Mouse (Mus musculus) kidney, embryonic 16.5 days (tissue): ENCODE data around the gene Olfr1381. TPM values are rescaled to one million over a fixed set of nuclear protein-coding genes. Genes with fewer than 3 reads are reported as not detected.
"Not testable (repeated sequence)": the region's sequence is repeated elsewhere in the genome, so short reads cannot be mapped to it uniquely, and the experiment has no call there.

Experiments
- ATAC-seq: fragments of 200-750 bp; cut with Nextera tagmentation; 2 replicates; pipeline ENCODE4 v1.8.0; 2017; ENCODE audit warnings: moderate TSS enrichment; ENCODE audit not compliant: low FRiP score, low TSS enrichment
- H3K27ac ChIP-seq: fragments of 300-500 bp; sonication (generic); 2 replicates; pipeline ENCODE4 v1.5.1; 2014; ENCODE audit warnings: low read length
- H3K27me3 ChIP-seq: fragments of 300-500 bp; sonication (generic); 2 replicates; pipeline ENCODE4 v1.6.1; 2014; ENCODE audit warnings: low read length, control low read depth, mixed read lengths; ENCODE audit not compliant: insufficient read depth
- H3K36me3 ChIP-seq: fragments of 300-500 bp; sonication (generic); 2 replicates; pipeline ENCODE4 v1.6.1; 2014; ENCODE audit warnings: low read length, control low read depth, mixed read lengths; ENCODE audit not compliant: insufficient read depth
- H3K4me1 ChIP-seq: fragments of 300-500 bp; sonication (generic); 2 replicates; pipeline ENCODE4 v1.6.1; 2014; ENCODE audit warnings: low read length, control low read depth, mixed read lengths; ENCODE audit not compliant: insufficient read depth
- H3K4me2 ChIP-seq: fragments of 300-500 bp; sonication (generic); replicated peaks from 2 replicates; pipeline ENCODE4 v1.6.1; 2014; ENCODE audit warnings: low read depth, low read length
- H3K4me3 ChIP-seq: fragments of 300-500 bp; sonication (generic); 2 replicates; pipeline ENCODE4 v1.5.1; 2014; ENCODE audit warnings: mild to moderate bottlenecking, low read length
- H3K9ac ChIP-seq: fragments of 300-500 bp; sonication (generic); replicated peaks from 2 replicates; pipeline ENCODE4 v1.6.1; 2014; ENCODE audit warnings: low read length
- H3K9me3 ChIP-seq: fragments of 300-500 bp; sonication (generic); 2 replicates; pipeline ENCODE4 v1.6.1; 2016; ENCODE audit warnings: low read length, control low read depth
- WGBS: fragments of 180-500 bp; shearing (Covaris S2); extraction: QIAGEN DNeasy Blood & Tissue Kit; methylation state at CpG from one replicate; pipeline ENCODE4 v1.1.7; 2014; 5-methylcytosine and 5-hydroxymethylcytosine counted together
- polyA plus RNA-seq: library from polyadenylated mRNA; unstranded; fragments of >200 nt; fragmentation: Nextera tagmentation; extraction: Ambion mirVana; gene quantifications from 2 replicates; pipeline ENCODE4 v1.2.1, GENCODE M21; 2015

Olfr1381 gene
- polyA plus RNA-seq, 1 experiment from 2014 or later = not detected

DNA sequence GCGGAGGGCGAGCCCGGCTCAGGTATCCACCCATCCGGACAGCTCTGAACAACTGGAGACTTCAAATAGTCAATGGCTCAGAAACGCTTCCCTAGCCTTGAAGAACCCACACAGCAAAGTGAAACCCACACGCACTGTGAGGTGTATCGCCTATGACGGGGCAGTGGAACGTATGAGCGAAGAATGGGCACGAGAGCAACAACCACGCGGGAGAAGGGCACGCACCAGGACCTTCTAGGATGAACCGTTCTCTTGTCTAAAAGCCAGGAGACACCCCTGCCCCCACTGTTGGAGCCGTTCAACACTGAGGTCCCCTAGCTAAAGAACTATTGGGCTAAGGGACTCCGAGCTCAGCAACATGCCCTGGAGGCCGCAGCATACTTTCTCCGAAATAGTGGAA lies 47.0 kb downstream of the Olfr1381 start:
- no peak overlapping the region for H3K9ac ChIP-seq
- H3K9me3 ChIP-seq = no peaks in the 10 kb centered on the region
- 88% methylated on average over 19 of the region's 19 CpGs for WGBS
- H3K4me1 ChIP-seq = no peaks in the 10 kb centered on the region
- H3K4me3 ChIP-seq = no peak overlapping the region
- no peak for ATAC-seq
- H3K27me3 ChIP-seq = no peaks in the 10 kb centered on the region
- H3K27ac ChIP-seq = no peak overlapping the region
- H3K4me2 ChIP-seq = no peak overlapping the region
- no peaks in the 10 kb centered on the region for H3K36me3 ChIP-seq

DNA sequence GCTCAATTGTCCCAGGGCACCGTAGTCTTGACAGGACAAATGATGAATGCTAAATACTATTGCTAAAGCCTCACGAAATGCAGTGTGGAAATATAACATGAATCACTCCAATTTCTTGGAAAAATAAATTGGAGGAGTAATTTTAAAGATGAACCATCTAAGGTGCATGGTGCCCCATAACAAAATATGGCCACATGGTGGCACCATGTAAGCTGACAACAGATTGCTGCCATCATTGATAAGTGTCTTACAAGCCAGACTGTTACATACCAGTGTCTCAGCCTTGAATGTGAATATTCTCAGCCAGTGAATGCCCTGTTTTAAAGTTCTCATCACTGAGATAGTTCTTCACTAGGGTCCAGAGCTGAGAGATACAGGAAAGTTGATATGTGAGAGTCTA lies 53.9 kb downstream of the Olfr1381 start:
- H3K4me1 ChIP-seq, H3K27me3 ChIP-seq, ATAC-seq, H3K9me3 ChIP-seq, H3K4me2 ChIP-seq, H3K27ac ChIP-seq, H3K4me3 ChIP-seq, H3K36me3 ChIP-seq, H3K9ac ChIP-seq: not testable (repeated sequence)
- WGBS = 59% methylated on average over 2 of the region's 2 CpGs

Other genes with a start within 250 kb of the Olfr1381 start
- gene Olfr10, start 238.7 kb upstream of the Olfr1381 start, polyA plus RNA-seq = not detected in 2 replicates
- gene Olfr1391, start 220.7 kb upstream of the Olfr1381 start, polyA plus RNA-seq = not detected in 2 replicates
- gene Olfr1390, start 208.3 kb upstream of the Olfr1381 start, polyA plus RNA-seq = not detected in 2 replicates
- not detected in 2 replicates for gene Olfr1389, start 120.4 kb upstream of the Olfr1381 start, polyA plus RNA-seq
- gene Olfr1388, start 106.8 kb upstream of the Olfr1381 start, polyA plus RNA-seq = 0.05 TPM in 1 of 2 replicates, not detected in the other
- gene Olfr1387, start 88.1 kb upstream of the Olfr1381 start, polyA plus RNA-seq = not detected in 2 replicates
- not detected in 2 replicates for gene Olfr1386, start 78.4 kb upstream of the Olfr1381 start, polyA plus RNA-seq
- gene Olfr1385, start 54.4 kb upstream of the Olfr1381 start, polyA plus RNA-seq = not detected in 2 replicates
- not detected in 2 replicates for gene Olfr1384, start 36.7 kb upstream of the Olfr1381 start, polyA plus RNA-seq
- gene Olfr1383, start 23.8 kb upstream of the Olfr1381 start, polyA plus RNA-seq = not detected in 2 replicates
- gene Olfr1382, start 15.2 kb upstream of the Olfr1381 start, polyA plus RNA-seq = not detected in 2 replicates
- not detected in 2 replicates for gene Olfr1380, start 13.4 kb downstream of the Olfr1381 start, polyA plus RNA-seq
- 9.7 and 11.6 TPM in 2 replicates for gene Flt4, start 65.8 kb downstream of the Olfr1381 start, polyA plus RNA-seq
- gene Scgb3a1, start 120.2 kb downstream of the Olfr1381 start, polyA plus RNA-seq = not detected in 2 replicates
- 53.7 and 65.7 TPM in 2 replicates for gene Cnot6, start 169.3 kb downstream of the Olfr1381 start, polyA plus RNA-seq